Mouse (Mus musculus): ENCODE data around the gene Zfp628. TPM values are rescaled to one million over a fixed set of nuclear protein-coding genes. Genes with fewer than 3 reads are reported as not detected.

Zfp628 gene
- polyA plus RNA-seq, 1 experiment from 2014 or later = 4.2 TPM

DNA sequence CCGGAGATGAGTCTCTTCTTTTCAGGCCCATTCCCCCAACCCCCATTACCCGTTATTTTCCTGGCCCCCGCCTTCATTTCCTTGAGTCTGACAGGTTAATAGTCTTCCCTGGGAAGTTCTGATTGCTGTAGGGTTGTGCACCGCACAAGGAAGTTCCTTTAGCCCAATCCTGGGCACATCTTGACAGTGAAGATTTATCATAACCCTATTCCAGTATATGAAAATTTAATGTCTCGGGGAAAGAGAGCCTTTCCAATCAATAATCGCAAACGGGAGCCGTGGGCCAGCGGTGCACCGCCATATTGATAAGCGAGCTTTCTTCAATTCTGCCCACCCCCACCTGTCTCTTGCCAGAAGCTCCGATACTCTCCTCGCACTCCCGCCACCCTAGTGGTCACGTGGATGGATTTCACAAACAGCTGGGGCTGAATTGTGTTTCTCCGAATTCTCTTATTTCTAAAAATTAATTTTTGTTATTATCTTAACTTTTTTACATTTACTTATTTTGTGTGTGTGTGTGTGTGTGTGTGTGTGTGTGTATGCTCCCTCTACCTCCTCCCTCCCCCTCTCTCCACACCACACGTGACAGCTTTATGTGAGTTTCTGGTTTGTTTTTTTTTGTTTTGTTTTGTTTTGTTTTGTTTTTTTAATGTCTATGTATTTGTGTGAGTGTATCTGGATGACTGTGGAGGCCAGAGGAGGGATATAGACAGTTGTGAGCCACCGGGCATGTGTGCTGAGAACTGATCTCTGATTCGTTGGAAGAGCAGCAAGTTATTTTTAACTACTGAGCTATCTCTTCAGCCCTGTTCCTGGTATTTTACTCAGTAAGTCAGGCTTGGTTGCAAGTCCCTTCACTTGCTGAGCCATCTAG is 15.1 kb upstream of the Zfp628 start:
- no peaks in the 10 kb centered on the region for H3K36me3 ChIP-seq
- peak overlapping the region; percentile 62 for H3K4me2 ChIP-seq
- WGBS = 5% methylated on average over 19 of the region's 19 CpGs
- peak overlapping the region; percentile 62 for H3K27ac ChIP-seq (replicated peaks)
- H3K27me3 ChIP-seq = no peaks in the 10 kb centered on the region
- ATAC-seq (ENCODE audit: low FRiP score, low read depth) = peak; percentile 83
- H3K4me1 ChIP-seq (replicated peaks) = peaks cover 19% of the 10 kb centered on the region
- H3K4me3 ChIP-seq = peak overlapping the region; percentile 34
- peak overlapping the region; percentile 41 for H3K9ac ChIP-seq
- H3K9me3 ChIP-seq = no peaks in the 10 kb centered on the region

DNA sequence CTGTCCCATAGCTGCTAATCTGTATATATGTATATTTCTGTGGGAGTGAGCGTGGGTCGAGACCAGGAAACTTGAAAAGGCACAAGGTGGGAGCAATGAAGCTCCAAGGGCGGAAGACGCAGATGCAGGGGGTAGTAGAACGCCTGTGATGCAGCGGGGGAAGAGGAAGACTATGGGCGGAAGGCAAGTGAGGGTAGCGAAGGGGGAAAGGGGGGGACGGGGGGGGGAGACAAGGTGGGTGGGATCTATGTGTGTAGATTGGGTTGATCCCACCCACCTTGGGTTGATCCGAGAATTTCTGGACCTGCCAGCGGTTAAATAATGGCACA is 14.5 kb upstream of the Zfp628 start:
- ATAC-seq (ENCODE audit: low FRiP score, low read depth) = no peak
- no peaks in the 10 kb centered on the region for H3K36me3 ChIP-seq
- no peaks in the 10 kb centered on the region for H3K27me3 ChIP-seq
- H3K27ac ChIP-seq (replicated peaks) = peak overlapping the region; percentile 47; the same call in 1 of the 2 replicates
- H3K4me2 ChIP-seq = peak overlapping the region; percentile 62
- peak overlapping the region; percentile 21; the same call in 1 of the 2 replicates for H3K9ac ChIP-seq
- WGBS = 30% methylated on average over 11 of the region's 11 CpGs
- peak overlapping the region; percentile 34 for H3K4me3 ChIP-seq
- H3K4me1 ChIP-seq (replicated peaks) = peaks cover 19% of the 10 kb centered on the region
- H3K9me3 ChIP-seq = no peaks in the 10 kb centered on the region

DNA sequence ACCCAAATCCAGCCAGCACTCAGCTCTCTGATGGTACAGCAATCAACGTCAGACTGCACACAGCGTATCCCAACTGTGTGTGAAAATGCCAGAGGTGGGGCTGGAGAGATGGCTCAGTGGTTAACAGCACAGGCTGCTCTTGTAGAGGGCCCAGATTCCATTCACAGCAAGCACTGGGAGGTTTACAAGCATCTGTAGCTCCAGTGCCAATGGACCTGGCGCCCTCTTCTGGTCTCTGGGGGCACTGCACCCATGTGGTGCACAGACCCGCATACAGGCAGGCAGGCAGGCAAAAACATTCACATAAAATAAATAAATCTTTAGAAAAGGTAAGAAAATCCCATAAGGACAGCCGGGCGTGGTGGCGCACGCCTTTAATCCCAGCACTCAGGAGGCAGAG is 13.8 kb upstream of the Zfp628 start:
- H3K27me3 ChIP-seq = no peaks in the 10 kb centered on the region
- peaks cover 19% of the 10 kb centered on the region for H3K4me1 ChIP-seq (replicated peaks)
- H3K9ac ChIP-seq = no peak overlapping the region
- no peak overlapping the region for H3K27ac ChIP-seq (replicated peaks)
- H3K36me3 ChIP-seq = no peaks in the 10 kb centered on the region
- 48% methylated on average over 8 of the region's 8 CpGs for WGBS
- no peak for ATAC-seq (ENCODE audit: low FRiP score, low read depth)
- H3K4me3 ChIP-seq = no peak overlapping the region
- no peak overlapping the region; the same call in 1 of the 2 replicates for H3K4me2 ChIP-seq
- H3K9me3 ChIP-seq = no peaks in the 10 kb centered on the region

DNA sequence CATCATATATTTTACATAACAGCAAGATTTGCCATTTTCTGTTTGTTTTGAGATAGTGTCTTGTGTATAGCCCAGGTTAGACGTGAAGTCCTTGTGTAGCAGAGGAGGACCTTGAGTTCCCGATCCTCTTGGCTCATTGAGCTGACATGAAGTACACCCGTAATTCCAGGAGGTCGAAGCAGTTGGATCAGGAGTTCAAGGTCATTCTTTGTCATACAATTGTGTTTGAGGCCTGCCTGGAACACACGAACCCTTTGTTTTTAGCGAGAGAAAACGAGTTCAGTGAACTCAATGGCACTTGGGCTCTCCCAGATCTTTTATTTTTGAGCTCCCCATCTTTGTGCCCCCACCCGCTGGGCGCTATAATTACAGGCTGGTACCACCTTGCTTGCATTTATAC is 12.6 kb upstream of the Zfp628 start:
- Histone ChIP-seq H3K27me3 (no peaks in the 10 kb centered on the region), H3K4me3 (no peak overlapping the region), H3K27ac (replicated peaks) (no peak overlapping the region), H3K36me3 (no peaks in the 10 kb centered on the region), H3K4me1 (replicated peaks) (peaks cover 19% of the 10 kb centered on the region), H3K4me2 (no peak overlapping the region), H3K9me3 (no peaks in the 10 kb centered on the region), H3K9ac (no peak overlapping the region)
- 85% methylated on average over 9 of the region's 9 CpGs for WGBS
- no peak for ATAC-seq (ENCODE audit: low FRiP score, low read depth)

DNA sequence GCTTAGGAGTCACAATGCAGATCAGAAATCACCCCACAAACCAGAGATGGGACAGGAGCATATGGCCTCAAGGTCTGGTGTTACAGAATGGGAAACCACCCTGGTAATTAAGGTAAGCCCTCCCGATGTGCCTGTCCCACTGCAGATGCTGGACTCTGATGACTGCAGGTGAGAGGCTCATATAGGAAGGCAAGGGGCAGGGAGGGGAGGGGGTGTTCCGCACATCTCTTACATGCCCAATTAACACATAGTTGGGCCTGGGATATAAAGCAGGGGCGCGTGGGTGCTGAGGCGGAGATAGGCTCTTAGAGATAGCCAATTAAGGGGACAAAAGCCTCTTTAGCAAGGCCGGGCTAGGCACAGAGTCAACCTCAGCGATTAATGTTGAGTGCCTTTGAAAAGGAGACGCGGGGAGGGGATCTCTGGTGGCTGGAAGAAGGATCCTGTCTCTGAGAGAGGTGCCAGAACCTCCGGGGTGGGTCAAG is 8.5 kb upstream of the Zfp628 start, which contains the start of gene Gm36210:
Gene Gm36210, minus strand, starts transcription at position 51 of the 485 bp plus-strand sequence.
- no peak for ATAC-seq (ENCODE audit: low FRiP score, low read depth)
- H3K4me2 ChIP-seq = no peak within 1 kb of the TSS
- WGBS = 62% methylated on average over 10 of the region's 10 CpGs

DNA sequence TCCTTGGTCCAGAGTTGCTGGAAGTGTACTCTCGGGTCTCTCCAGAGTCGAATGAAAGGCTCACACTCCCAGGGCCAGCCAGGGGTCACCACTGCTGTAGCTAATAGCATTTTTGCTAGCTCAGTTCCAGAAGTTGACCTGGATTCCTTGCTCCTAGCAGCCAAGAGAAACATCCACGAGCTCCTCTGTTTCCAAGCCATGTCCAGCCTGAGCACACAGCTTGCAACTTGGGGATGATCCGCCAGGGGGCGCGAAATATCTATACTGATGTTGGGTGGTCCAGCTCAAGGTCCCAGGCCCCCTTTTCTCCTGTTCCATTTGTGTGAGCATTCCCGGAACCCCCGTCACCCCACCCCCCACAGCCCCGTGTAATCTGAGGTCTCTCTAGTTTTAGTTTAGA is 3.5 kb upstream of the Zfp628 start:
- peaks cover 9% of the 10 kb centered on the region for H3K4me1 ChIP-seq (replicated peaks)
- H3K27me3 ChIP-seq = no peaks in the 10 kb centered on the region
- 0 out of 2 replicates have a peak overlapping the region, but pooled peaks have one; percentile 19 for H3K4me3 ChIP-seq
- H3K27ac ChIP-seq (replicated peaks) = no peak overlapping the region
- no peak overlapping the region for H3K9ac ChIP-seq
- 0 out of 2 replicates have a peak overlapping the region, but pooled peaks have one; percentile 10 for H3K4me2 ChIP-seq
- WGBS = 38% methylated on average over 9 of the region's 9 CpGs
- ATAC-seq (ENCODE audit: low FRiP score, low read depth) = no peak
- H3K9me3 ChIP-seq = no peaks in the 10 kb centered on the region
- no peaks in the 10 kb centered on the region for H3K36me3 ChIP-seq

More for the DNA sequence above, 8.5 kb upstream of the Zfp628 start, which contains the start of gene Gm36210:
- Histone ChIP-seq H3K4me1 (replicated peaks) (no peaks in the 10 kb centered on the region), H3K27me3 (no peaks in the 10 kb centered on the region), H3K36me3 (no peaks in the 10 kb centered on the region), H3K4me3 (no peak within 1 kb of the TSS), H3K27ac (replicated peaks) (no peak within 1 kb of the TSS), H3K9me3 (no peaks in the 10 kb centered on the region), H3K9ac (no peak within 1 kb of the TSS)

DNA sequence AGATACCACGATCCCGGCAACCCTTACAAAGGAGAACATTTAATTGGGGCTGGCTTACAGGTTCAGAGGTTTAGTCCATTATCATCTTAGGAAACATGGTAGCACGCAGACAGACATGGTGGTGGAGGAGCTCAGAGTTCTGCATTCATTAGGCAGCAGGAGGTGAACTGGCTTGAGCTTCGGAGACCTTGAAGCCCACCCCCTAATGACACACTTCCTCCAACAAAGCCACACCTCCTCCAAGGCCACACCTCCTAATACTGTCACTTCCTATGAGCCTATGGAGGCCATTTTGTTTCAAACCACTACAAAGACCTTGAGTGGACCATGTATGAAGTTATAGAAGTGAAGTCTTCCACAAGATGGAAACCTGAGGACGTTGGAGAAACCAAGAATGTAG is 2.8 kb upstream of the Zfp628 start:
- no peak overlapping the region for H3K4me2 ChIP-seq
- H3K27ac ChIP-seq (replicated peaks) = no peak overlapping the region
- H3K36me3 ChIP-seq = no peaks in the 10 kb centered on the region
- H3K4me3 ChIP-seq = peak overlapping the region; percentile 19; the same call in 1 of the 2 replicates
- no peaks in the 10 kb centered on the region for H3K9me3 ChIP-seq
- H3K27me3 ChIP-seq = no peaks in the 10 kb centered on the region
- H3K4me1 ChIP-seq (replicated peaks) = peaks cover 16% of the 10 kb centered on the region
- 49% methylated on average over 5 of the region's 5 CpGs for WGBS
- H3K9ac ChIP-seq = no peak overlapping the region
- no peak for ATAC-seq (ENCODE audit: low FRiP score, low read depth)

DNA sequence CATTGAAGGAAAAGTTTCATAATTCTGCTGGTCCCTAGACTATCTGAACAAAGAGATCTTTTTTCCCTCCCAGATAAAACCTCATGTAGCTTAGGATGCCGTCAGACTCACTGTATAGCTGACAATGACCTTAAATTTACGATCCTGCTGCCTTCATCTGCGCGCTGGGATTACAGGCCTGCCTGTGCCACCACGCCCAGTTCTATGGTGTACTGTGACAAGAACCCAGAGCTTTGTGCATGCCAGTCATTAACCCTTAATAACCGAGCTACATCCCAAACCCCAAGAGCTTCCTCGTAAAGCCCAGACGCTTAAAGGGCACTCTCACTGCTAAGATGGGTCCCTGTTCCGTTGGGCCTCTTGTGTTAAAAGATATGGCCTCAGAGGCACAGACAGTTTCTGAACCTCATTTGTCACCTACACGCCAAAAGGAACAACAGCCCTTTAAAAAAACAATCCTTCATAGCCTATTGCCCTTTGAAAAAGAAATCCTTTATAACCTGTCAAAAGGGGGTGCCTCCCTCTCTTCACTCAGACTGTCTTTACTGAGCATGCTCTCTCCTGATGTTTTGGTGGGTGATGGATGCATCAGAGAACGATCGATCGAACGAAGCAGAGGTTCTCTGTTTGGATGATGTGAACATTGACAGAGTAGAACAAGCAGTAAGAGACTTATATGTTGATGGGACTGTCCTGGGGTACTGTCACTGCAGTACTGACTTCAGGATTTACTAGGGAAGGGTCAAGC is 826 bp downstream of the Zfp628 start:
- Histone ChIP-seq H3K4me3 (peak overlapping the region; percentile 67), H3K36me3 (peaks cover 23% of the 10 kb centered on the region; the same call in 1 of the 2 replicates), H3K4me2 (peak overlapping the region; percentile 85), H3K27ac (replicated peaks) (peak overlapping the region; percentile 99), H3K9ac (peak overlapping the region; percentile 71), H3K4me1 (replicated peaks) (peaks cover 18% of the 10 kb centered on the region), H3K27me3 (no peaks in the 10 kb centered on the region), H3K9me3 (no peaks in the 10 kb centered on the region)
- ATAC-seq (ENCODE audit: low FRiP score, low read depth) = peak; percentile 24
- 9% methylated on average over 14 of the region's 14 CpGs for WGBS

DNA sequence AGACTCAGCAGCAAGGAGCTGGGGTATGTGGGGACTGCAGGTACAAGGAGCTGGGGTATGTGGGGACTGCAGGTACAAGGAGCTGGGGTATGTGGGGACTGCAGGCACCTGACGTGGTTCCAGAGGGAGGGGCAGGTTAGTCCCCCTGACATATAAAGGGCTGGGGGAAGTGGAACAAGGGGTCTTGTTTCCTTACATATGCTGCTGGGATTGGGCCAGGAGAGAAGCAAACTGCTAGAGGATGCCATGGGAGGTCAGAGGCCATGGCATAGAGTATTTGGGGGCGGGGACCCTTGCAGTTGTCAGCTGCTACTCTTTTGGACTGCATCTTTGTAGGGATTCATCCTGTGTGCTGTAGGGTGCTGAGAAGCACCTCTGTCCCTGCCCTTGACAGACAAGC is 2.5 kb downstream of the Zfp628 start:
- Histone ChIP-seq H3K36me3 (peaks cover 23% of the 10 kb centered on the region; the same call in 1 of the 2 replicates), H3K4me3 (no peak overlapping the region), H3K4me2 (no peak overlapping the region), H3K27ac (replicated peaks) (peak overlapping the region; percentile 99; the same call in 1 of the 2 replicates), H3K4me1 (replicated peaks) (peaks cover 33% of the 10 kb centered on the region), H3K9me3 (no peaks in the 10 kb centered on the region), H3K27me3 (no peaks in the 10 kb centered on the region), H3K9ac (no peak overlapping the region)
- 93% methylated on average over 2 of the region's 2 CpGs for WGBS
- no peak for ATAC-seq (ENCODE audit: low FRiP score, low read depth)

DNA sequence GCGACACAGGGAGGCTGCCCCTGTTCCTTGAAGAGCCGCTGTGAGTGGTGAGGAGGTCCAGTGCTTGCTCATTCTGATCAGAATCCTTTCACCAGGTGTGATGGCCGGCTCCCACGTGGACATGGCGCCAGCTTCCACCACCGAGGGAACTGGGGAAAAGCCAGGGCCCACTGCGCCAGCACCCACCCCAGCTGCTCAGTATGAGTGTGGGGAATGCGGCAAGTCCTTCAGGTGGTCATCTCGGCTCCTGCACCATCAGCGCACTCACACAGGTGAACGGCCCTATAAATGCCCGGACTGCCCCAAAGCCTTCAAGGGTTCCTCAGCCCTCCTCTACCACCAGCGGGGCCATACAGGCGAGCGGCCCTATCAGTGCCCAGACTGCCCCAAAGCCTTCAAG is 3.7 kb downstream of the Zfp628 start:
- no peak overlapping the region for H3K4me2 ChIP-seq
- H3K4me3 ChIP-seq = no peak overlapping the region
- H3K27me3 ChIP-seq = no peaks in the 10 kb centered on the region
- peaks cover 23% of the 10 kb centered on the region; the same call in 1 of the 2 replicates for H3K36me3 ChIP-seq
- WGBS = 95% methylated on average over 15 of the region's 15 CpGs
- no peaks in the 10 kb centered on the region for H3K9me3 ChIP-seq
- ATAC-seq (ENCODE audit: low FRiP score, low read depth) = no peak
- no peak overlapping the region for H3K27ac ChIP-seq (replicated peaks)
- no peak overlapping the region for H3K9ac ChIP-seq
- H3K4me1 ChIP-seq (replicated peaks) = peaks cover 43% of the 10 kb centered on the region

DNA sequence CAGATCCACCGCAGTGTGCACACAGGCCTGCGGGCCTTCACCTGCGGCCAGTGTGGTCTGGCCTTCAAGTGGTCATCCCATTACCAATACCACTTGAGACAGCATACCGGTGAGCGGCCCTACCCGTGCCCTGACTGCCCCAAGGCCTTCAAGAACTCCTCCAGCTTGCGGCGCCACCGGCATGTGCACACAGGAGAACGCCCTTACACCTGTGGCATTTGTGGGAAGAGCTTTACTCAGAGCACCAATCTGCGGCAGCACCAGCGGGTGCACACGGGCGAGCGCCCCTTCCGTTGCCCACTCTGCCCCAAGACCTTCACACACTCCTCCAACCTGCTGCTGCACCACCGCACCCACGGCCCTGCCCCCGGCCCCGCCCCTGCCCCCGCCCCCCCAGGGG is 4.1 kb downstream of the Zfp628 start:
- Histone ChIP-seq H3K36me3 (peaks cover 23% of the 10 kb centered on the region; the same call in 1 of the 2 replicates), H3K9me3 (no peaks in the 10 kb centered on the region), H3K9ac (no peak overlapping the region), H3K27ac (replicated peaks) (no peak overlapping the region), H3K4me2 (no peak overlapping the region), H3K27me3 (no peaks in the 10 kb centered on the region), H3K4me3 (no peak overlapping the region), H3K4me1 (replicated peaks) (peaks cover 47% of the 10 kb centered on the region)
- ATAC-seq (ENCODE audit: low FRiP score, low read depth) = no peak
- 92% methylated on average over 17 of the region's 21 CpGs for WGBS

DNA sequence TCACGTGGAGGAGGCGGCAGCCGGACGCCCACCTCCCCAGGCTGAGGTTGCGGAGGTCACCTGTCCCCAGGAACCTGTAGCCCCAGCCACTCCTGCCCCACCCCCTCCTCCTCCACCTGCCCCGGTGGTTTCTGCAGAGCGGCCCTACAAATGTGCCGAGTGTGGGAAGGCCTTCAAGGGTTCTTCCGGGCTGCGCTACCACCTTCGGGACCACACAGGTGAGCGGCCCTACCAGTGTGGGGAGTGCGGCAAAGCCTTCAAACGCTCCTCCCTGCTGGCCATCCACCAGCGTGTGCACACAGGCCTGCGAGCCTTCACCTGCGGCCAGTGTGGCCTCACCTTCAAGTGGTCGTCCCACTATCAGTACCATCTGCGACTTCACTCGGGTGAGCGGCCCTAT is 5.0 kb downstream of the Zfp628 start:
- no peaks in the 10 kb centered on the region for H3K9me3 ChIP-seq
- ATAC-seq (ENCODE audit: low FRiP score, low read depth) = no peak
- no peaks in the 10 kb centered on the region for H3K27me3 ChIP-seq
- WGBS = 92% methylated on average over 21 of the region's 21 CpGs
- H3K27ac ChIP-seq (replicated peaks) = 0 out of 2 replicates have a peak overlapping the region, but pooled peaks have one; percentile 12
- peaks cover 23% of the 10 kb centered on the region; the same call in 1 of the 2 replicates for H3K36me3 ChIP-seq
- no peak overlapping the region for H3K4me2 ChIP-seq
- peaks cover 52% of the 10 kb centered on the region for H3K4me1 ChIP-seq (replicated peaks)
- no peak overlapping the region for H3K9ac ChIP-seq
- no peak overlapping the region for H3K4me3 ChIP-seq
